Mouse (Mus musculus) adrenal gland (tissue): Measurements from ENCODE around the gene Cnfn.

Experiments used
- intact Hi-C: fragments of 180-260 bp; cut with DNase I; formaldehyde crosslinking; loops from one replicate; pipeline ENCODE4 v1.15.1; 2025

Cnfn gene

DNA sequence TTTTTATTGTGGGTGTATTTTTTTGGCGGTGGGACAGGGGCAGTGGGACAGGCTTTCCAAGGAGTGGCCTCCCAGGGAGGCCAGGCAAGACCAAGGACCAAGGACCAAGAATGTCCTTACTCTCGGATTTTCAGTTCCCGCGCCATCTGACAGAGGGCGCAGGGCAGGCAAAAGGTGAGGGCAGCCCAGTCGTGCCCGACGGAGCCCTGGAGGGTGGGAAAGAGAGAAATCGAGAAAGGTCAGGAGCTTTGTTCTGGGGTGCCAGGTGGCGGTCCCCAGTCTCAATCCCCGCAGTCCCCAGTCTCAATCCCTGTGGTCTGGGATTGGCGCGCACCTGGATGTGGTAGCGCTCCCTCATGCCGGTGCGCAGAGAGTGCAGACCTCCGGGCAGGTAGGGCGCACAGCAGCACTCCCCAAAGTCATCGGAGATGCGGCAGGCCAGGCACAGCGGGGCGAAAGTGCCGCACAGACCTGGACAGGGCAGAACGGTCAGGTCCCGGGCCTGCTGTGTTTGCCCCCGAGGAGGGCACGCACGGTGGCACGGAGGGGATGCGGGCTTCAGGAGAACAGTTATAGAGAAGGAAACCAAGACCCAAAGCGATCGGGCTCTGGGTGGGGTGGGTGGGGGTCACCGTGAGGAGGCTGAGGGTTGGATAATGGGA is 1.8 kb downstream of the Cnfn start:
- intact Hi-C loops, result loop anchor here (5.0 kb wide), 2 partner anchors 40 kb away; no protein-coding TSS in a partner anchor

GRCm38 (mm10) chr7:25365937-25366625 is 3.4 kb downstream of the Cnfn start:
- intact Hi-C loops, result loop anchor here (5.0 kb wide), 2 partner anchors 39 to 41 kb away; no protein-coding TSS in a partner anchor

- intact Hi-C loops, result no loop called here
Measured at GRCm38 (mm10) chr7:25363632-25364031, 5.9 kb downstream of the Cnfn start.

DNA sequence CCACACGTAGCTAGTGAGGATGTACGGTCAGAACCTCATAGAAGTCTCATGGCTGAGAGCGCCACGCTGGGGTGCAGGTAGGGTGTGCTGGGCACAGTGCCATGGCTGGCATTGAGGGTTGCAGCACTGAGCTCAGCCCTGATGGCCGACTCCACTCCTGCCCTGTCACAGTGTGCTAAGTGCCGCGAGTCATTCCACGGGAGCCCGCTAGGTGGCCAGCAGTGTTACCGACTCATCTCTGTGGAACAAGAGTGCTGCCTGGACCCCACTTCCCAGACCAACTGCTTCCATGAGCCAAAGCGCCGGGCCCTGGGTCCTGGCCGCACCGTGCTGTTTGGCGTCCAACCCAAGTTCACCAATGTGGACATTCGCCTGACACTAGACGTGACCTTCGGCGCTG is 6.4 kb downstream of the Cnfn start:
- intact Hi-C loops, result no loop called here

GRCm38 (mm10) chr7:25358721-25359206 is 10.8 kb downstream of the Cnfn start:
- intact Hi-C loops, result no loop called here

DNA sequence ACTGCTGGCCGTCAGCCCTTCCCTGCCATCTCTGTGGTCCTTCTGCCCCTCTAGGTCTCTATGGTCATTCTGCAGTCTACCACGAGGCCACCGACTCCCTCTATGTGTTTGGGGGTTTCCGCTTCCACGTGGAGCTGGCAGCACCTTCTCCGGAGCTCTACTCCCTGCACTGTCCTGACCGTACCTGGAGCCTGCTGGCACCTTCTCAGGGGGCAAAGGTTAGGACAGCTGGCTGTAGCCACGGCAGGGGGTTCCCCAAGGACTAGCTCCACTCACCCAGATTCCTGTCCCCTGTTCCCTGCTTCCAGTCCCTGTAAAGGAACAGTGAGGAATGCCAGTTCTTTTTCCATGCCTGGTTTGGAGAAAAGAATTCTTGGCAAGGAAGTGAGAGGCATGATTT is 20.7 kb downstream of the Cnfn start:
- intact Hi-C loops, result no loop called here

- intact Hi-C loops, result no loop called here
Measured at GRCm38 (mm10) chr7:25341000-25341784, 28.3 kb downstream of the Cnfn start.

DNA sequence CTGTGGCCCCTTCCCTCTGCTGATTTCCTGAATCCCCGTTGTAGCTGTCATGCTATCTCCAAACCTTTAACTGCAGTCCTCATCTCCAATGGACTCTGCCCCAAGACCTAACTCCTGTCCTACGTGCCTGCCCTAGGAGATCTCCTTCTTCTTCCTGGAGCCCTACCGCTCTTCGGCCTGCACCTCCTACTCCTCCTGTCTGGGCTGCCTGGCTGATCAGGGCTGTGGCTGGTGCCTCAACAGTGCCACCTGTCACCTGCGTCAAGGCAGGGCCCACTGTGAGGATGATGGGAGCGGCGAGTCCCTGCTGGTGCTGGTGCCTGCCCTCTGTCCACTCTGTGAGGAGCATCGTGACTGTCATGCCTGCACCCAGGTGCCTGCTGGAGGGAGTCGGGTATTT is 30.2 kb downstream of the Cnfn start:
- intact Hi-C loops, result no loop called here

DNA sequence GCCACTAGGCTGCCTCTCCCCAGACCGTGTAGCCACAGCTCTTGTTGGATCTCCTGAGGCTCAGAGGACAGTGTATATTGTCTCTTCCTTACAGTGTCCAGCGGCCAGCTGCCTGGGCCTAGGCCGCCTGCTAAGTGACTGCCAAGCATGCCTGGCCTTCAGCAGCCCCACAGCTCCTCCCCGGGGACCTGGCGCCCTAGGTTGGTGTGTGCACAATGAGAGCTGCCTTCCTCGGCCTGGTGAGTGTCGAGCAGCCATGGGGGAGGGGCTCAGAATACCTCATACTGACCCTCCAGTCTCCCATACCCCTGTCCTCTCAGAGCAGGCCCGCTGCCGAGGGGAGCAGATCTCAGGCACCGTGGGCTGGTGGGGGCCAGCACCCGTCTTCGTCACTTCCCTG is 35.1 kb downstream of the Cnfn start:
- intact Hi-C loops, result loop anchor here (5.0 kb wide), 1 partner anchor 92 kb away; no protein-coding TSS in a partner anchor

- intact Hi-C loops, result loop anchor here (5.0 kb wide), 1 partner anchor 91 kb away; no protein-coding TSS in a partner anchor
Measured at GRCm38 (mm10) chr7:25333596-25334307, 35.8 kb downstream of the Cnfn start.

DNA sequence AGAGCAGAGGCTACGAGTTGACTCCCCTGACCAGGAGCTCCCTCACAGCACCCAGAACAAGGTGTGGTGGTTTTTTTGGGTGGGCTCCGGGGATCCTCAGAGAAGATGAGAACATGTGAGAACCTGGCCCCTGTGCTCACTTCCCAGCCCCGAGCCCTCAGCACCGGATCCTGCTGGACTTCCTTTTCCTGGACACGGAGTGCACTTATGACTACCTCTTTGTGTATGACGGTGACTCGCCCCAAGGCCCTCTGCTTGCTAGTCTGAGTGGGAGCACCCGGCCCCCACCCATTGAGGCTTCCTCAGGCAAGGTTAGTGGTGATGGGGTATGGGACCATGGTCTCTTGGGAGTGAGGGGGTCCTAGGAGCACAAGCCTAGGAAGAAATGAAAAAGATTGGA is 43.3 kb downstream of the Cnfn start:
- intact Hi-C loops, result loop anchor here (5.0 kb wide), 1 partner anchor 41 kb away; the partner anchor contains the start of gene Cnfn

DNA sequence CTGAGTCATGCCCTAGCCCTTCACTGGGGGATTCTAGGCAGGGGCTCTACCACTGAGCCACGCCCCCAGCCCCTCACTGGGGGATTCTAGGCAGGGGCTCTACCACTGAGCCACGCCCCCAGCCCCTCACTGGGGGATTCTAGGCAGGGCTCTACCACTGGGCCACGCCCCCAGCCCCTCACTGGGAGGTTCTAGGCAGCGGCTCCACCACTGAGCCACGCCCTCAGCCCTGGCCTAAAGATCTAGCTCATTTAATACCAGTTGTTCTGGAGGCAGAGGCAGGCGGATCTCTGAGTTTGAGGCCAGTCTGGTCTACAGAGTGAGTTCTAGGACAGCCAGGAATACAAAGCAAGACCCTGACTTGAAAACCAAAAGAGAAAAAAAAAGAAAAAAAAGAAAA is 44.1 kb downstream of the Cnfn start:
- intact Hi-C loops, result loop anchor here (5.0 kb wide), 1 partner anchor 42 kb away; the partner anchor contains the start of gene Cnfn

GRCm38 (mm10) chr7:25323219-25323618 is 46.3 kb downstream of the Cnfn start:
- intact Hi-C loops, result no loop called here

GRCm38 (mm10) chr7:25322058-25322484 is 47.5 kb downstream of the Cnfn start:
- intact Hi-C loops, result no loop called here
